Mouse (Mus musculus) hindbrain, embryonic 13.5 days (tissue): Measurements from ENCODE around the gene Tmeff1. TPM values are rescaled to one million over a fixed set of nuclear protein-coding genes. Genes with fewer than 3 reads are reported as not detected.
A peak's percentile ranks its signal among the peaks of the same experiment; 100 is the strongest.

Experiments
- ATAC-seq: fragments of 200-750 bp; cut with Nextera tagmentation; 2 replicates; pipeline ENCODE4 v1.8.0; 2017; ENCODE audit warnings: moderate TSS enrichment; ENCODE audit not compliant: low FRiP score
- H3K27ac ChIP-seq: fragments of 300-500 bp; sonication (generic); 2 replicates; pipeline ENCODE4 v1.5.1; 2015; ENCODE audit warnings: inconsistent platforms, mild to moderate bottlenecking, moderate library complexity
- H3K27me3 ChIP-seq: fragments of 300-500 bp; sonication (generic); 2 replicates; pipeline ENCODE4 v1.6.1; 2015; ENCODE audit warnings: mild to moderate bottlenecking, inconsistent platforms
- H3K36me3 ChIP-seq: fragments of 300-500 bp; sonication (generic); 2 replicates; pipeline ENCODE4 v1.6.1; 2015; ENCODE audit warnings: mild to moderate bottlenecking, inconsistent platforms
- H3K4me1 ChIP-seq: fragments of 300-500 bp; sonication (generic); replicated peaks from 2 replicates; pipeline ENCODE4 v1.6.1; 2015; ENCODE audit warnings: inconsistent platforms
- H3K4me2 ChIP-seq: fragments of 300-500 bp; sonication (generic); 2 replicates; pipeline ENCODE4 v1.6.1; 2015; ENCODE audit warnings: inconsistent platforms, mild to moderate bottlenecking, moderate library complexity
- H3K4me3 ChIP-seq: fragments of 300-500 bp; sonication (generic); 2 replicates; pipeline ENCODE4 v1.5.1; 2015; ENCODE audit warnings: mild to moderate bottlenecking, inconsistent platforms
- H3K9ac ChIP-seq: fragments of 300-500 bp; sonication (generic); 2 replicates; pipeline ENCODE4 v1.6.1; 2015; ENCODE audit warnings: mild to moderate bottlenecking, inconsistent platforms
- H3K9me3 ChIP-seq: fragments of 300-500 bp; sonication (generic); 2 replicates; pipeline ENCODE4 v1.6.1; 2016; ENCODE audit warnings: inconsistent platforms
- WGBS: fragments of 180-500 bp; shearing (Covaris S2); methylation state at CpG from one replicate; pipeline ENCODE4 v1.1.7; 2015; 5-methylcytosine and 5-hydroxymethylcytosine counted together
- polyA plus RNA-seq: library from polyadenylated mRNA; unstranded; fragments of >200 nt; fragmentation: Nextera tagmentation; extraction: Ambion mirVana; gene quantifications from 2 replicates; pipeline ENCODE4 v1.2.1, GENCODE M21; 2015

Tmeff1 gene
- polyA plus RNA-seq, 1 experiment from 2014 or later = 272 TPM

GRCm38 (mm10) chr4:48579475-48580110 is 5.4 kb upstream of the Tmeff1 start:
- H3K4me2 ChIP-seq = no peak overlapping the region
- H3K27ac ChIP-seq = no peak overlapping the region
- H3K27me3 ChIP-seq = no peaks in the 10 kb centered on the region
- H3K9me3 ChIP-seq = no peaks in the 10 kb centered on the region
- H3K4me1 ChIP-seq = peaks cover 14% of the 10 kb centered on the region
- no peak overlapping the region for H3K4me3 ChIP-seq
- no peak overlapping the region for H3K9ac ChIP-seq
- H3K36me3 ChIP-seq = no peaks in the 10 kb centered on the region
- 58% methylated on average over 6 of the region's 6 CpGs for WGBS
- no peak for ATAC-seq

GRCm38 (mm10) chr4:48581201-48581600 is 3.8 kb upstream of the Tmeff1 start:
- Histone ChIP-seq H3K4me1 (peaks cover 14% of the 10 kb centered on the region), H3K4me3 (no peak overlapping the region), H3K9me3 (no peaks in the 10 kb centered on the region), H3K27me3 (no peaks in the 10 kb centered on the region), H3K9ac (no peak overlapping the region), H3K4me2 (no peak overlapping the region), H3K27ac (peak overlapping the region; percentile 52; the same call in 1 of the 2 replicates), H3K36me3 (no peaks in the 10 kb centered on the region)
- 14% methylated on average over 2 of the region's 2 CpGs for WGBS
- no peak for ATAC-seq

GRCm38 (mm10) chr4:48581993-48582392 is 3.0 kb upstream of the Tmeff1 start:
- Histone ChIP-seq H3K4me1 (peaks cover 20% of the 10 kb centered on the region), H3K4me2 (no peak overlapping the region), H3K9ac (no peak overlapping the region), H3K36me3 (no peaks in the 10 kb centered on the region), H3K27ac (no peak overlapping the region), H3K27me3 (no peaks in the 10 kb centered on the region), H3K4me3 (no peak overlapping the region), H3K9me3 (no peaks in the 10 kb centered on the region)
- 60% methylated on average over 2 of the region's 3 CpGs for WGBS
- no peak for ATAC-seq

- Histone ChIP-seq H3K9me3 (no peaks in the 10 kb centered on the region), H3K27me3 (no peaks in the 10 kb centered on the region), H3K36me3 (no peaks in the 10 kb centered on the region), H3K9ac (no peak overlapping the region), H3K4me1 (peaks cover 22% of the 10 kb centered on the region), H3K27ac (peak overlapping the region; percentile 30; the same call in 1 of the 2 replicates), H3K4me3 (no peak overlapping the region), H3K4me2 (no peak overlapping the region)
- 37% methylated on average over 2 of the region's 2 CpGs for WGBS
- ATAC-seq = no peak
Measured at GRCm38 (mm10) chr4:48582941-48583340, 2.0 kb upstream of the Tmeff1 start.

- Histone ChIP-seq H3K27ac (peak overlapping the region; percentile 99), H3K4me1 (peaks cover 38% of the 10 kb centered on the region), H3K27me3 (no peaks in the 10 kb centered on the region), H3K4me3 (peak overlapping the region; percentile 92), H3K9ac (peak overlapping the region; percentile 99), H3K36me3 (0 out of 2 replicates have a peak, but pooled peaks cover 4% of the 10 kb centered on the region), H3K4me2 (peak overlapping the region; percentile 82), H3K9me3 (no peaks in the 10 kb centered on the region)
- ATAC-seq = peak; percentile 79
- WGBS = under 1% methylated on average over 84 of the region's 92 CpGs
Measured at GRCm38 (mm10) chr4:48585241-48586098, 496 bp downstream of the Tmeff1 start.

- peak overlapping the region; percentile 92 for H3K4me3 ChIP-seq
- peak overlapping the region; percentile 99 for H3K27ac ChIP-seq
- no peaks in the 10 kb centered on the region for H3K9me3 ChIP-seq
- peak; percentile 59 for ATAC-seq
- H3K4me1 ChIP-seq = peaks cover 38% of the 10 kb centered on the region
- under 1% methylated on average over 12 of the region's 12 CpGs for WGBS
- H3K4me2 ChIP-seq = peak overlapping the region; percentile 82
- H3K36me3 ChIP-seq = 0 out of 2 replicates have a peak, but pooled peaks cover 4% of the 10 kb centered on the region
- peak overlapping the region; percentile 99 for H3K9ac ChIP-seq
- no peaks in the 10 kb centered on the region for H3K27me3 ChIP-seq
Measured at GRCm38 (mm10) chr4:48586099-48586821, 1.3 kb downstream of the Tmeff1 start.

GRCm38 (mm10) chr4:48587526-48587925 is 2.6 kb downstream of the Tmeff1 start:
- Histone ChIP-seq H3K27me3 (no peaks in the 10 kb centered on the region), H3K9me3 (no peaks in the 10 kb centered on the region), H3K9ac (no peak overlapping the region), H3K27ac (no peak overlapping the region), H3K4me2 (0 out of 2 replicates have a peak overlapping the region, but pooled peaks have one; percentile 82), H3K4me1 (peaks cover 47% of the 10 kb centered on the region), H3K36me3 (0 out of 2 replicates have a peak, but pooled peaks cover 4% of the 10 kb centered on the region), H3K4me3 (no peak overlapping the region)
- 99% methylated on average over 2 of the region's 2 CpGs for WGBS
- ATAC-seq = no peak

GRCm38 (mm10) chr4:48588576-48588975 is 3.6 kb downstream of the Tmeff1 start:
- Histone ChIP-seq H3K27ac (no peak overlapping the region), H3K4me3 (no peak overlapping the region), H3K36me3 (0 out of 2 replicates have a peak, but pooled peaks cover 4% of the 10 kb centered on the region), H3K9me3 (no peaks in the 10 kb centered on the region), H3K27me3 (no peaks in the 10 kb centered on the region), H3K4me2 (0 out of 2 replicates have a peak overlapping the region, but pooled peaks have one; percentile 13), H3K9ac (no peak overlapping the region), H3K4me1 (peaks cover 43% of the 10 kb centered on the region)
- 69% methylated on average over 9 of the region's 9 CpGs for WGBS
- ATAC-seq = no peak

- Histone ChIP-seq H3K4me3 (no peak overlapping the region), H3K27ac (no peak overlapping the region), H3K4me1 (peaks cover 41% of the 10 kb centered on the region), H3K36me3 (0 out of 2 replicates have a peak, but pooled peaks cover 4% of the 10 kb centered on the region), H3K4me2 (no peak overlapping the region), H3K9ac (no peak overlapping the region), H3K27me3 (no peaks in the 10 kb centered on the region), H3K9me3 (no peaks in the 10 kb centered on the region)
- 91% methylated on average over 7 of the region's 7 CpGs for WGBS
- no peak for ATAC-seq
Measured at GRCm38 (mm10) chr4:48590862-48591261, 5.9 kb downstream of the Tmeff1 start.

- 89% methylated on average over 3 of the region's 3 CpGs for WGBS
- no peak overlapping the region for H3K9ac ChIP-seq
- H3K27me3 ChIP-seq = no peaks in the 10 kb centered on the region
- no peak overlapping the region for H3K4me3 ChIP-seq
- H3K4me1 ChIP-seq = peaks cover 40% of the 10 kb centered on the region
- H3K4me2 ChIP-seq = no peak overlapping the region
- 0 out of 2 replicates have a peak, but pooled peaks cover 4% of the 10 kb centered on the region for H3K36me3 ChIP-seq
- ATAC-seq = no peak
- H3K27ac ChIP-seq = no peak overlapping the region
- no peaks in the 10 kb centered on the region for H3K9me3 ChIP-seq
Measured at GRCm38 (mm10) chr4:48591390-48591789, 6.4 kb downstream of the Tmeff1 start.

- Histone ChIP-seq H3K27ac (no peak overlapping the region), H3K4me1 (peaks cover 32% of the 10 kb centered on the region), H3K36me3 (0 out of 2 replicates have a peak, but pooled peaks cover 4% of the 10 kb centered on the region), H3K9me3 (no peaks in the 10 kb centered on the region), H3K4me2 (no peak overlapping the region), H3K27me3 (no peaks in the 10 kb centered on the region), H3K9ac (no peak overlapping the region), H3K4me3 (no peak overlapping the region)
- ATAC-seq = no peak
- 78% methylated on average over 5 of the region's 5 CpGs for WGBS
Measured at GRCm38 (mm10) chr4:48592328-48592727, 7.4 kb downstream of the Tmeff1 start.

GRCm38 (mm10) chr4:48592844-48593243 is 7.9 kb downstream of the Tmeff1 start:
- no peaks in the 10 kb centered on the region for H3K9me3 ChIP-seq
- H3K9ac ChIP-seq = no peak overlapping the region
- peaks cover 34% of the 10 kb centered on the region for H3K4me1 ChIP-seq
- no peak overlapping the region for H3K27ac ChIP-seq
- no peak overlapping the region for H3K4me2 ChIP-seq
- ATAC-seq = no peak
- 95% methylated on average over 7 of the region's 7 CpGs for WGBS
- H3K36me3 ChIP-seq = 0 out of 2 replicates have a peak, but pooled peaks cover 4% of the 10 kb centered on the region
- no peak overlapping the region for H3K4me3 ChIP-seq
- no peaks in the 10 kb centered on the region for H3K27me3 ChIP-seq
